Mouse (Mus musculus): ENCODE results near the gene Bmx. TPM values are rescaled to one million over a fixed set of nuclear protein-coding genes. Genes with fewer than 3 reads are reported as not detected.

Gene Bmx
- total and polyA plus RNA-seq, 3 experiments: not detected

- TF ChIP-seq ZNF384 (IDR thresholded peaks at IDR 0.05; ENCODE audit: low read depth, low read length): no peak
- no peak for TF ChIP-seq GABPA (IDR thresholded peaks at IDR 0.05; ENCODE audit: low read depth, low read length)
- TF ChIP-seq POLR2A (IDR thresholded peaks at IDR 0.05; ENCODE audit: control insufficient read depth in 1 of 2, insufficient read depth in 1 of 2, low read depth in 1 of 2, low read length in 2 of 2, poor library complexity in 1 of 2): no peak
- no peak for TF ChIP-seq MAZ (IDR thresholded peaks at IDR 0.05; ENCODE audit: low read depth, low read length)
- no peak for TF ChIP-seq POLR2AphosphoS2 (IDR thresholded peaks at IDR 0.05; ENCODE audit: low read length)
- TF ChIP-seq USF1 (IDR thresholded peaks at IDR 0.05; ENCODE audit: low read depth, low read length): no peak
- TF ChIP-seq CHD1 (IDR thresholded peaks at IDR 0.05; ENCODE audit: low read depth, low read length): no peak
- no peak for TF ChIP-seq ZMIZ1 (IDR thresholded peaks at IDR 0.05; ENCODE audit: low read depth, low read length)
- TF ChIP-seq CTCF (IDR thresholded peaks at IDR 0.05 in 2 of 3, conservative IDR thresholded peaks at IDR 0.05 in 1 of 3; ENCODE audit: control insufficient read depth in 1 of 3, insufficient read depth in 1 of 3, low read depth in 2 of 3, low read length in 3 of 3, poor library complexity in 1 of 3, severe bottlenecking in 1 of 3): no peak
- peak; percentile 79 for TF ChIP-seq SIN3A (IDR thresholded peaks at IDR 0.05; ENCODE audit: low read length)
- TF ChIP-seq RAD21 (IDR thresholded peaks at IDR 0.05; ENCODE audit: low read depth, low read length): no peak; the same call in 1 of the 2 replicates
Measured at GRCm38 (mm10) chrX:164171034-164171433, 87.0 kb downstream of the Bmx start (continued).

GRCm38 (mm10) chrX:164164681-164165080 lies 93.3 kb downstream of the Bmx start:
- peaks cover 0 to 2% of the 10 kb centered on the region in 2 experiments; a peak in 1 of 4 replicates for H3K36me3 ChIP-seq (ENCODE audit: control insufficient read depth in 1 of 2, insufficient read depth in 2 of 2, low read length in 2 of 2)

GRCm38 (mm10) chrX:164154594-164154993 lies 103.4 kb downstream of the Bmx start:
- TF ChIP-seq ZNF384 (IDR thresholded peaks at IDR 0.05; ENCODE audit: low read depth, low read length) (no peak), MAFK (IDR thresholded peaks at IDR 0.05; ENCODE audit: borderline replicate concordance, low read depth, low read length) (no peak), TCF12 (IDR thresholded peaks at IDR 0.05; ENCODE audit: low read depth, low read length) (no peak), MAZ (IDR thresholded peaks at IDR 0.05; ENCODE audit: low read depth, low read length) (no peak), E2F4 (IDR thresholded peaks at IDR 0.05; ENCODE audit: borderline replicate concordance, low read depth, low read length) (no peak), ELF1 (IDR thresholded peaks at IDR 0.05; ENCODE audit: low read depth, low read length) (no peak), EP300 (IDR thresholded peaks at IDR 0.05; ENCODE audit: low read depth in 1 of 2, low read length in 2 of 2) (no peak), CHD1 (IDR thresholded peaks at IDR 0.05; ENCODE audit: low read depth, low read length) (no peak), USF1 (IDR thresholded peaks at IDR 0.05; ENCODE audit: low read depth, low read length) (no peak), NRF1 (IDR thresholded peaks at IDR 0.05; ENCODE audit: insufficient read depth, low read depth, low read length, poor library complexity, severe bottlenecking) (no peak), MYC (IDR thresholded peaks at IDR 0.05; ENCODE audit: low read depth, low read length) (no peak), HCFC1 (IDR thresholded peaks at IDR 0.05; ENCODE audit: low read depth, low read length) (no peak), BHLHE40 (IDR thresholded peaks at IDR 0.05; ENCODE audit: borderline replicate concordance, low read depth, low read length) (no peak), ZMIZ1 (IDR thresholded peaks at IDR 0.05; ENCODE audit: low read depth, low read length) (no peak), POLR2AphosphoS2 (IDR thresholded peaks at IDR 0.05; ENCODE audit: low read length) (no peak), GATA1 (IDR thresholded peaks at IDR 0.05; ENCODE audit: low read depth, low read length) (no peak), POLR2A (IDR thresholded peaks at IDR 0.05; ENCODE audit: control insufficient read depth in 1 of 2, insufficient read depth in 1 of 2, low read depth in 1 of 2, low read length in 2 of 2, poor library complexity in 1 of 2) (no peak), TBP (IDR thresholded peaks at IDR 0.05; ENCODE audit: low read depth, low read length) (no peak)
- Histone ChIP-seq H3K27me3 (ENCODE audit: control insufficient read depth in 1 of 2, insufficient read depth in 2 of 2, low read length in 2 of 2) (no peaks in the 10 kb centered on the region), H3K9me3 (replicated peaks; ENCODE audit: insufficient read depth, low read length) (no peaks in the 10 kb centered on the region), H3K79me2 (ENCODE audit: control insufficient read depth, insufficient read depth, low read length, poor library complexity) (no peaks in the 10 kb centered on the region), H3K27ac (ENCODE audit: control insufficient read depth, low read depth, low read length) (no peak overlapping the region), H3K4me1 (ENCODE audit: control insufficient read depth in 1 of 2, insufficient read depth in 2 of 2, low read length in 2 of 2) (peaks cover 3 to 17% of the 10 kb centered on the region in 2 experiments; a peak in 3 of 4 replicates), H3K36me3 (ENCODE audit: control insufficient read depth in 1 of 2, insufficient read depth in 2 of 2, low read length in 2 of 2) (peaks cover 0 to 14% of the 10 kb centered on the region in 2 experiments; a peak in 2 of 4 replicates), H3K4me3 (ENCODE audit: control insufficient read depth in 1 of 2, insufficient read depth in 1 of 2, low read depth in 2 of 2, low read length in 2 of 2) (no peak overlapping the region), H3K9ac (ENCODE audit: control insufficient read depth, low read depth, low read length, poor library complexity, severe bottlenecking) (no peak overlapping the region)
- no peak for DNase-seq (ENCODE audit: low read depth, low spot score)

More at GRCm38 (mm10) chrX:164164681-164165080, 93.3 kb downstream of the Bmx start:
- Histone ChIP-seq H3K4me1 (ENCODE audit: control insufficient read depth in 1 of 2, insufficient read depth in 2 of 2, low read length in 2 of 2) (peaks cover 0 to 3% of the 10 kb centered on the region in 2 experiments; a peak in 1 of 4 replicates), H3K27me3 (ENCODE audit: control insufficient read depth in 1 of 2, insufficient read depth in 2 of 2, low read length in 2 of 2) (peaks cover 0 to 3% of the 10 kb centered on the region in 2 experiments; a peak in 2 of 4 replicates), H3K79me2 (ENCODE audit: control insufficient read depth, insufficient read depth, low read length, poor library complexity) (no peaks in the 10 kb centered on the region), H3K9me3 (replicated peaks; ENCODE audit: insufficient read depth, low read length) (no peaks in the 10 kb centered on the region), H3K9ac (ENCODE audit: control insufficient read depth, low read depth, low read length, poor library complexity, severe bottlenecking) (no peak overlapping the region), H3K27ac (ENCODE audit: control insufficient read depth, low read depth, low read length) (no peak overlapping the region), H3K4me3 (ENCODE audit: control insufficient read depth in 1 of 2, insufficient read depth in 1 of 2, low read depth in 2 of 2, low read length in 2 of 2) (no peak overlapping the region)
- 0 out of 4 replicates have a peak, but pooled peaks of 1 of the 2 experiments have one; percentile 23 for TF ChIP-seq EP300 (IDR thresholded peaks at IDR 0.05; ENCODE audit: low read depth in 1 of 2, low read length in 2 of 2)
- TF ChIP-seq HCFC1 (IDR thresholded peaks at IDR 0.05; ENCODE audit: low read depth, low read length): no peak
- TF ChIP-seq TAL1 (IDR thresholded peaks at IDR 0.05; ENCODE audit: low read length): peak; percentile 7; the same call in 1 of the 2 replicates
- TF ChIP-seq RAD21 (IDR thresholded peaks at IDR 0.05; ENCODE audit: low read depth, low read length): no peak
- no peak for TF ChIP-seq MYB (IDR thresholded peaks at IDR 0.05; ENCODE audit: low read depth, low read length)
- TF ChIP-seq MEF2A (IDR thresholded peaks at IDR 0.05; ENCODE audit: extremely low read depth, insufficient replicate concordance, low read depth, low read length, poor library complexity, severe bottlenecking): no peak
- peak; percentile 45; the same call in 1 of the 2 replicates for TF ChIP-seq TCF12 (IDR thresholded peaks at IDR 0.05; ENCODE audit: low read depth, low read length)
- no peak for TF ChIP-seq MXI1 (IDR thresholded peaks at IDR 0.05; ENCODE audit: low read depth, low read length)
- TF ChIP-seq CHD1 (IDR thresholded peaks at IDR 0.05; ENCODE audit: low read depth, low read length): no peak
- TF ChIP-seq CHD2 (IDR thresholded peaks at IDR 0.05; ENCODE audit: low read length): no peak
- peak; percentile 51; the same call in 1 of the 2 replicates for TF ChIP-seq GATA1 (IDR thresholded peaks at IDR 0.05; ENCODE audit: low read depth, low read length)
- no peak for TF ChIP-seq JUND (IDR thresholded peaks at IDR 0.05; ENCODE audit: low read depth, low read length)
- no peak for TF ChIP-seq UBTF (IDR thresholded peaks at IDR 0.05; ENCODE audit: borderline replicate concordance, insufficient read depth, low read depth, low read length)
- TF ChIP-seq ELF1 (IDR thresholded peaks at IDR 0.05; ENCODE audit: low read depth, low read length): no peak
- no peak for TF ChIP-seq TBP (IDR thresholded peaks at IDR 0.05; ENCODE audit: low read depth, low read length)
- DNase-seq (ENCODE audit: low read depth, low spot score): no peak
